Mouse (Mus musculus) right cerebral cortex, postnatal 4 days (tissue): ENCODE results near the gene Cmtr1.

ENCODE experiments used
- DNase-seq: peaks from one replicate; pipeline ENCODE4 v3.0.0-alpha.2; 2022

The Cmtr1 gene

GRCm38 (mm10) chr17:29669936-29670335 lies 9.5 kb downstream of the Cmtr1 start:
- no peak for DNase-seq

DNA sequence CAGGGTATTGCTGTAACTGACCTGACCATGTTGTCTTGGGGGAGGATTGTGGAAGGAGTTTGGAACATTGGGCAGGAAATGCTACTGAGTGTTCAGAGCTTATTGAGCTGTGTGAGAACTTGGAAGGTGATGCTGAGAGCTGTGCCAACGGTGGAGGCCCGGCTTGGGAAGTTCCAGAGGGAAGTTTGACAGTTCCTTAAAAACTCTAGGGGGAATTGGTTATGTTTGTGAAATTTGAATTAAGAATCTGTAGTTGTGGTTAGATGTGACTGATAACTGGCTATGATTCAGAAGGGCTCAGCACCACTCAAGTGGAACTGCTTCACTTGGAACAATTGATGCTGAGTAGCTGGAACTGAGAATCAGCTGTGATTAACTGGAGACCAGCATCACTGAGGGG lies 10.6 kb downstream of the Cmtr1 start:
- DNase-seq: no peak

- no peak for DNase-seq
Observed at GRCm38 (mm10) chr17:29673325-29673724, 12.9 kb downstream of the Cmtr1 start.

- DNase-seq: no peak
Observed at GRCm38 (mm10) chr17:29678526-29678925, 18.1 kb downstream of the Cmtr1 start.

GRCm38 (mm10) chr17:29679038-29679767 lies 18.8 kb downstream of the Cmtr1 start:
- DNase-seq: no peak

DNA sequence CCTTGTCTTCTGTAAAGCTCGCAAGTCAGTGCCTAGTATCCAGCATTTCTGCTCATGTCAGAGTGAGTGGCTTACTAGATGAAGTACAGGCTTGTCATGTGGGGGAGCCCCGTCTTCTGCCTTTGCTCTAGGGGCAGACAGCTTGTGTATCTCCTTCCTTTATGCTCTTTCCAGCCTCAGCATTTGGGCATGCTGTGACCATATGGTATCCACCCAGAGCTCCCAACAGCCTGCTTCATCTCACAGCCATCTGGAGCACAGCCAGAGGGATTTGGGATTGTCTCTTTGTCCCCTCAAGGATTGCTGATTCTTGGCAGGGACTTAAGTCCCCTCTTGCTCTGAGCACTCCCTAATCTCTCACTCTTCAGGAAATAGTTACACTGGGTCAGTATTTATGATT lies 19.8 kb downstream of the Cmtr1 start:
- DNase-seq: peak; percentile 44

- DNase-seq: no peak
Observed at GRCm38 (mm10) chr17:29680921-29681320, 20.5 kb downstream of the Cmtr1 start.

DNA sequence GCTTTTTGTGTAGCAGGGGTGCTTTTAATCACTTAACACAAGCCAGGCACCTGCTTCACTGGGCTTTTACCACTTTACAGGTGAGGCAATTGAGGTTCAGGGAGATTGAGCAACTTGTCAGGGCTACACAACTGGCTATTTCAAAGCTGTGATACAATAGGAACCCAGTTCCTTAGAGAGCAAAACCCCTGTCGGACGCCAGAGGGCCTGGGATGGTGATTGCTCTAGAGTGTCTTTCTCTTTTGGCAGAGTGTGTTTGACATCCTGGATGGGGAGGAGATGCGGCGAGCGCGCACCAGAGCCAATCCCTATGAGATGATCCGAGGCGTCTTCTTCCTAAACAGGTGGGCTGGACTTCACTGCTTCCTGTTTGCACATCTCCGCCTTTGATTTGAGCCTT lies 21.3 kb downstream of the Cmtr1 start:
- DNase-seq: no peak

DNA sequence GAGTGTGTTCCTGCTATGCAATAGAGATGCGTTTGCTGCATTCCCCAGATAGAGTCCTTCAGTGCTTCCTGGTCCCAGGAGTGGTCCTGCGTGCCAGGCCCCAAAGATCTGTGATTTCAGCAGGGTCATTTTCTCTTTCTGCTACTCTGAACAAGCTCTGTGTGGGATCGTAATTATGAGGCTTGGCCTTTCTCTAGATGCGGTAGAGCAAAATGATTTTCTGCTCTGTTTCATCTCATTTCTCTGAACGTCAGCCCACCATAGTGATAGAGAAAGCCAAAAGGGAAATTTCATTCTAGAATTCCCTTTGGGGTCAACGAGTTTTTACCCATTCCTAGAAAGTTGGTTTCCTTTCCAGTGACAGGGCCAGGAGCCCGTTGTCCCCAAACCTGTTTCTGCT lies 21.9 kb downstream of the Cmtr1 start:
- DNase-seq: no peak

DNA sequence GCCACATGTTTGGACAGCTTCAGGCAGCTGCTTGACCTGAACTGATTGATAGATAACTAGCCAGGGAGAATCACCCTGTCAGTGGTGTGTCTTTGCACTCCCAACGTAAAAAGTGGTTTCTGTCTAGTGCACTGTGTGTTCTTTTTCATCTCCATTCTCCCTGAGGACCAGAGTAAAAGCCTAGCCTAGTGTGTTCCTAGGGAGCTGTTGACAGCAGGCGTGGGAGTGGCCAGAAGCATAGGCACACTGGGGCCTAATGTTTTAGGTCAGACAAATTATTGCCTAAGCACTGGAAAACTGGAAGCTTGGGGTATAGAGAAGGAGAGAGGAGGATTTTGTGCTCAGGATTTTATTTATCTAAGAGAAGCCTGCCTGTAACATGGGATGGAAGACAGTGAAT lies 22.7 kb downstream of the Cmtr1 start:
- DNase-seq: no peak

GRCm38 (mm10) chr17:29684275-29684674 lies 23.9 kb downstream of the Cmtr1 start:
- DNase-seq: no peak

DNA sequence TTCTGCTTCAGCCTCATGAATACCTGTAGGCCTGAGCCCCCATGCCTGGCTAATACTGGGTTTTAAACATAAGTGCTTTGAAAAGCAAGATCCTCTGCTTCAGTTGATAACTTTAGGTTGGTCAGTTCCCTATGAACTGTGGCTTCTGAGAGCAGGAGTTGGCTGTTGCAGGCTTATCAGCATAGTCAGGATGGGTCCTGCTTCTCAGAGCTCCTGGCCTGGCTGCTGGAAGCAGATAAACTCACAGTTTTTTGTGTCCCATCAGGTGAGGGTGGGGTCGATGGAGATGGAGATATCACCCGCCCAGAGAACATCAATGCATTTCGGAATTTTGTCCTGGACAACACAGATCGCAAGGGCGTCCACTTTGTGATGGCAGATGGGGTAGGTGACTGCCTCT lies 26.4 kb downstream of the Cmtr1 start:
- DNase-seq: no peak

DNA sequence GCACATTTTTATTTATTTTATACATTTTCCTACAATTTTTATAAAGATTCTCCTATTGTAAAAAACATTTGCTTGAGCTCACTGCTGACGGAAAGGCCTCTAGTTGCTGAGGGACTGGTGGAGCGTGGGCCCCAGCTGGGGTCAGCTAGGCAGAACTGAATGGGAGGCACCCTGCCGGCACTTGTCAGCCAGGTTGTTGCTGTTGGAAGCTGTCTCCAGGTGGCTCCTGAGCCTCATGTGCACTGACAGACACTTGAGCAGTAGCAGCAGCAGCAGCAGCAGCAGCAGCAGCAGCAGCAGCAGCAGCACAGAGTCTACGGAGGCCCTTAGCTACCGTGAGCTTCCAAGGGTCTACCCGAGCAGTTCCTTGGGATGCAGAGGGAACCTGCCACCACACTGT lies 27.0 kb downstream of the Cmtr1 start:
- DNase-seq: no peak

DNA sequence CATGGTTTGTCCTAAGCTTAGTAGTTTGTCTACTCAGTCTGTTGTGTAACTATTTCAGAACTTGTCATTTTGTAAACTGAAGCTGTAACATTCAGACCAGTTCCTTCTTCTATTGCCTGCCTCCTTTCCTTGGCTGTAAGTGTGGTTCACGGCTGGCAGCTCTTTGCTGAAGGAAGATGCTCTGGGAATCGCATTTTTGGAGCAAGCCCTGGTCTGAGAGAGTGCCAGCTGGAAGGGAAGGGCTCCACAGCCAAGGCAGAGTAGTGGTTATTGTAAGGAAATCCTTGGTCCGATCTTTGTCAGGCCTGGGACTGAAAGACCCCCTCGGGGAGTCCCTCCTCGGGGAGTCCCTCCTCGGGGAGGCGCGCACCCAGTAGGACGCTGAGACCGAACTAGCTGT lies 28.2 kb downstream of the Cmtr1 start:
- DNase-seq: no peak

GRCm38 (mm10) chr17:29690257-29690656 lies 29.9 kb downstream of the Cmtr1 start:
- DNase-seq: no peak

- DNase-seq: no peak
Observed at GRCm38 (mm10) chr17:29692827-29693226, 32.4 kb downstream of the Cmtr1 start.

DNA sequence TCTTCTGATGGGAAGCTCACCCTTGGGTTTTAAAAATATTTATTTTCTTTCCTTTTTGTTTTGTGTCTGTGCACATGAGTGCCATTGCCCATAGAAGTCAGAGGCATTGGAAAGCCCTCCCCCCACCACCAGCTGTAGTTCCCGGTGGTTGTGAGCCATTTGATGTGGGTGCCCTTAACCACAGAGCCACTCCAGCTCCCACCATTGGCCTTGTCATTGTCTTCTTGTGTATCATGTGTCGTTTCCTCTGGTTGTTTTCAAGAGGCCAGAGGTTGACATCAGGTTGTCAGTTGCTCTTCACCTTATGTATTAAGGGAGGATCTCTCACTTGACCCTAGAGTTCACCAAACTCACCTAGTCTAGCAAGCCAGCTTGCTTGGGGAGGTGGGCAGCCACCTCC lies 33.2 kb downstream of the Cmtr1 start:
- DNase-seq: no peak

GRCm38 (mm10) chr17:29694516-29694915 lies 34.1 kb downstream of the Cmtr1 start:
- DNase-seq: no peak

GRCm38 (mm10) chr17:29696940-29697339 lies 36.5 kb downstream of the Cmtr1 start:
- DNase-seq: no peak

- no peak for DNase-seq
Observed at GRCm38 (mm10) chr17:29698421-29698820, 38.0 kb downstream of the Cmtr1 start.

GRCm38 (mm10) chr17:29700573-29700972 lies 40.2 kb downstream of the Cmtr1 start:
- no peak for DNase-seq

DNA sequence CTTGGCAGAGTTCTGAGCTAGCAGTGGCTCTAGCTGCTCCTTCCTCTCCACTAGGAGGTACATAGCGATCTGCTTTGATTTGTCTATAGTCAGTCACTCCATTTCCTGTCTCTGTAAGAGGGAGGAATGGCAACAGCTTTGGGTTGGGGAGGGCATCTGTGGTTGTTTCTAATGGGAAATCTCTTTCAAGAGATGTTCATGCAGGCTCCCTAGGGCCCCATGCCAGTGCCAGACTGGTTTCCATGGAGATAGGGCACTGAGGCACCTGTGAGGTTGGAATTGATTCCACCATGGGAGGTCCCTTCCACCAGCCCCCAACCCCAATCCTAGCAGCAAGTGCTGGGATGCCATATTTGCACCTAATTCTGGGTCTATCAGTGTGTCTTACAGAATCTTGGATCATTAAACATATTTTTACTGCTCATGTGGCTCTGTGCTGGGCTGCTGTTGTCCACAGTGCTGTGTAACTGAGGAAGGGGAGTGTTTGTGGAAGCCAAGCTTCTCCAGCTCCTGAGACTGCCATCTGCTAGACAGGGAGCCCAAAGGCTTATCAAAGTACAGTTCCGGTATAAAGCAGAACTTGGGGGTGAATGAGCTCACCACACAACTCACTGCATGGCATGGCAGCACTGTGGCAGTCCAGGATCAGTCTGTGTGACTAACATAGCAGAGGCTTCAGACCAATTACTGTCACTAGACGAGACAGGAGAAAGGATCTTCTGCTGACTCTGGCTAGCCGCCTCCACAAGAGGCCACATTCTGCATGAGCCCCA lies 42.7 kb downstream of the Cmtr1 start:
- no peak for DNase-seq

DNA sequence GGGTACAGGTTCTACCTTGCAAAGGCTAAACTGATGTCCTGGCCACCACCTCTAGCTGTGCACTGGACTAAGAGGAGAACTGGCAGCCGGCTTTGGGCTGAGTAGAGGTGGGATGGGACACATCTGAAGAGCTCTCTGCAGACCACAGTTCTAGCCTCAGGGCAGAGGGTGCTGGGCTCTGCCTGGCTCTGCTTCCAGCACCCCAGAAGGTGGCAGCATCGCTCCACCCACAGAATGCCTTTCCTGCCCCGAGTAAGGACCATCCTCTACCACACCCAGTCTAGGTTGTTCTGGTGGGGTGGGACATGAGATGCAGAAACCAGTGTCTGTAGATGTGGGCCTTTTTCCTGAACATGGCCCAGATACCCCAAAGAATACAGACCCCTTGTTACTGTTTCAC lies 44.4 kb downstream of the Cmtr1 start:
- peak; percentile 71 for DNase-seq

DNA sequence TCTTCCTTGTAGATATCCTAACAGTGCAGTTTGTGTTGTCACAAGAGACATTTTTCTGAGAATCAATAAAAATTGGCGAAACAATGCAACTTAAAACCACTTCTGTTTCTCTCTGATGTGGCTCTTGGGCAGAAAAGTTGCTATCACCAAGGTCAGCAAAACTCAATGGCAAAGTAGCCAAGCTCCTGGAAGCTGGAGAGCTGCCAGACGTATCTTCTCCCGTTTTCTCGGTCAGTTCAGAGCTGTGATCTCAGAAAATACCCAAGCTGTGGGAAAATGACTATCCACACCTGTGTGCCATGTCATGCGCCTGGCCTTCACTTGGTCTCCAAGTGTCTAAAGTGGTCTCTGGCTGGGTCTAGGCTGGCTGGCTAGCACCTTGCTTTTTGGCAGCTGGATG lies 45.5 kb downstream of the Cmtr1 start:
- no peak for DNase-seq
